Mouse (Mus musculus): ENCODE data around the gene Farp2. TPM values are rescaled to one million over a fixed set of nuclear protein-coding genes. Genes with fewer than 3 reads are reported as not detected.

Farp2 gene
- polyA plus RNA-seq, 1 experiment: 10.4 TPM

GRCm38 (mm10) chr1:93581545-93581944 lies 69.7 kb downstream of the Farp2 start:
- H3K27ac ChIP-seq (ENCODE audit: insufficient read depth, low read depth, low read length): no peak overlapping the region
- no peak overlapping the region for H3K4me3 ChIP-seq (ENCODE audit: insufficient read depth, low read depth, low read length)
- no peaks in the 10 kb centered on the region for H3K36me3 ChIP-seq (ENCODE audit: control insufficient read depth, insufficient read depth, low read length)
- no peaks in the 10 kb centered on the region for H3K27me3 ChIP-seq (replicated peaks; ENCODE audit: control insufficient read depth, insufficient read depth, low read length)
- WGBS: 95% methylated on average over 7 of the region's 7 CpGs
- peaks cover 3% of the 10 kb centered on the region; the same call in 1 of the 2 replicates for H3K4me1 ChIP-seq (ENCODE audit: control insufficient read depth, insufficient read depth, low read length)
- TF ChIP-seq CTCF (conservative IDR thresholded peaks at IDR 0.05; ENCODE audit: insufficient read depth, insufficient read length, low read depth, low read length) (no peak), POLR2A (IDR thresholded peaks at IDR 0.05; ENCODE audit: low read depth, low read length) (no peak)
- no peak for DNase-seq

- Histone ChIP-seq H3K27me3 (replicated peaks; ENCODE audit: control insufficient read depth, insufficient read depth, low read length) (no peaks in the 10 kb centered on the region), H3K4me3 (ENCODE audit: insufficient read depth, low read depth, low read length) (no peak overlapping the region), H3K4me1 (ENCODE audit: control insufficient read depth, insufficient read depth, low read length) (peaks cover 7% of the 10 kb centered on the region), H3K36me3 (ENCODE audit: control insufficient read depth, insufficient read depth, low read length) (no peaks in the 10 kb centered on the region), H3K27ac (ENCODE audit: insufficient read depth, low read depth, low read length) (peak overlapping the region; percentile 58)
- TF ChIP-seq CTCF (conservative IDR thresholded peaks at IDR 0.05; ENCODE audit: insufficient read depth, insufficient read length, low read depth, low read length) (no peak), POLR2A (IDR thresholded peaks at IDR 0.05; ENCODE audit: low read depth, low read length) (no peak)
- peak; percentile 61 for DNase-seq
- WGBS: 42% methylated on average over 3 of the region's 3 CpGs
Observed at GRCm38 (mm10) chr1:93588346-93588745, 76.5 kb downstream of the Farp2 start.

GRCm38 (mm10) chr1:93593960-93594359 lies 82.1 kb downstream of the Farp2 start:
- Histone ChIP-seq H3K4me3 (ENCODE audit: insufficient read depth, low read depth, low read length) (no peak overlapping the region), H3K36me3 (ENCODE audit: control insufficient read depth, insufficient read depth, low read length) (no peaks in the 10 kb centered on the region), H3K27me3 (replicated peaks; ENCODE audit: control insufficient read depth, insufficient read depth, low read length) (no peaks in the 10 kb centered on the region), H3K27ac (ENCODE audit: insufficient read depth, low read depth, low read length) (no peak overlapping the region), H3K4me1 (ENCODE audit: control insufficient read depth, insufficient read depth, low read length) (peaks cover 6% of the 10 kb centered on the region; the same call in 1 of the 2 replicates)
- no peak for TF ChIP-seq CTCF (conservative IDR thresholded peaks at IDR 0.05; ENCODE audit: insufficient read depth, insufficient read length, low read depth, low read length)
- TF ChIP-seq POLR2A (IDR thresholded peaks at IDR 0.05; ENCODE audit: low read depth, low read length): no peak
- DNase-seq: no peak

- Histone ChIP-seq H3K27ac (ENCODE audit: insufficient read depth, low read depth, low read length) (no peak overlapping the region), H3K4me1 (ENCODE audit: control insufficient read depth, insufficient read depth, low read length) (peaks cover 3% of the 10 kb centered on the region; the same call in 1 of the 2 replicates), H3K27me3 (replicated peaks; ENCODE audit: control insufficient read depth, insufficient read depth, low read length) (no peaks in the 10 kb centered on the region), H3K36me3 (ENCODE audit: control insufficient read depth, insufficient read depth, low read length) (no peaks in the 10 kb centered on the region), H3K4me3 (ENCODE audit: insufficient read depth, low read depth, low read length) (no peak overlapping the region)
- DNase-seq: no peak
- 86% methylated on average over 6 of the region's 6 CpGs for whole genome bisulfite sequencing
- TF ChIP-seq POLR2A (IDR thresholded peaks at IDR 0.05; ENCODE audit: low read depth, low read length) (no peak), CTCF (conservative IDR thresholded peaks at IDR 0.05; ENCODE audit: insufficient read depth, insufficient read length, low read depth, low read length) (no peak)
Observed at GRCm38 (mm10) chr1:93595916-93596315, 84.0 kb downstream of the Farp2 start.

- H3K27me3 ChIP-seq (replicated peaks; ENCODE audit: control insufficient read depth, insufficient read depth, low read length): no peaks in the 10 kb centered on the region
- H3K36me3 ChIP-seq (ENCODE audit: control insufficient read depth, insufficient read depth, low read length): no peaks in the 10 kb centered on the region
- no peak for TF ChIP-seq POLR2A (IDR thresholded peaks at IDR 0.05; ENCODE audit: low read depth, low read length)
- no peak for TF ChIP-seq CTCF (conservative IDR thresholded peaks at IDR 0.05; ENCODE audit: insufficient read depth, insufficient read length, low read depth, low read length)
- DNase-seq: no peak
- no peaks in the 10 kb centered on the region for H3K4me1 ChIP-seq (ENCODE audit: control insufficient read depth, insufficient read depth, low read length)
- H3K27ac ChIP-seq (ENCODE audit: insufficient read depth, low read depth, low read length): no peak overlapping the region
- WGBS: 87% methylated on average over 4 of the region's 4 CpGs
- no peak overlapping the region for H3K4me3 ChIP-seq (ENCODE audit: insufficient read depth, low read depth, low read length)
Observed at GRCm38 (mm10) chr1:93602911-93603310, 91.0 kb downstream of the Farp2 start.

GRCm38 (mm10) chr1:93603921-93604320 lies 92.0 kb downstream of the Farp2 start:
- no peak for TF ChIP-seq CTCF (conservative IDR thresholded peaks at IDR 0.05; ENCODE audit: insufficient read depth, insufficient read length, low read depth, low read length)
- no peak for TF ChIP-seq POLR2A (IDR thresholded peaks at IDR 0.05; ENCODE audit: low read depth, low read length)
- DNase-seq: no peak
- Histone ChIP-seq H3K4me3 (ENCODE audit: insufficient read depth, low read depth, low read length) (no peak overlapping the region), H3K27ac (ENCODE audit: insufficient read depth, low read depth, low read length) (no peak overlapping the region), H3K36me3 (ENCODE audit: control insufficient read depth, insufficient read depth, low read length) (no peaks in the 10 kb centered on the region), H3K27me3 (replicated peaks; ENCODE audit: control insufficient read depth, insufficient read depth, low read length) (no peaks in the 10 kb centered on the region), H3K4me1 (ENCODE audit: control insufficient read depth, insufficient read depth, low read length) (no peaks in the 10 kb centered on the region)
- WGBS: 96% methylated on average over 12 of the region's 12 CpGs

- Histone ChIP-seq H3K27ac (ENCODE audit: insufficient read depth, low read depth, low read length) (no peak overlapping the region), H3K36me3 (ENCODE audit: control insufficient read depth, insufficient read depth, low read length) (no peaks in the 10 kb centered on the region), H3K4me3 (ENCODE audit: insufficient read depth, low read depth, low read length) (no peak overlapping the region), H3K27me3 (replicated peaks; ENCODE audit: control insufficient read depth, insufficient read depth, low read length) (no peaks in the 10 kb centered on the region), H3K4me1 (ENCODE audit: control insufficient read depth, insufficient read depth, low read length) (no peaks in the 10 kb centered on the region)
- WGBS: 75% methylated on average over 14 of the region's 14 CpGs
- TF ChIP-seq CTCF (conservative IDR thresholded peaks at IDR 0.05; ENCODE audit: insufficient read depth, insufficient read length, low read depth, low read length): no peak
- no peak for TF ChIP-seq POLR2A (IDR thresholded peaks at IDR 0.05; ENCODE audit: low read depth, low read length)
- no peak for DNase-seq
Observed at GRCm38 (mm10) chr1:93607090-93608083, 95.5 kb downstream of the Farp2 start.

Measured in kidney, adult 2 months (tissue).